Mouse (Mus musculus) hindbrain, embryonic 16.5 days (tissue): ENCODE results near the gene Col4a3. TPM values are rescaled to one million over a fixed set of nuclear protein-coding genes. Genes with fewer than 3 reads are reported as not detected.

Source experiments
- ATAC-seq: fragments of 200-750 bp; cut with Nextera tagmentation; 2 replicates; pipeline ENCODE4 v1.8.0; 2017; ENCODE audit warnings: moderate TSS enrichment, moderate library complexity
- H3K27ac ChIP-seq: fragments of 300-500 bp; sonication (generic); 2 replicates; pipeline ENCODE4 v1.5.1; 2014; ENCODE audit warnings: low read depth, mild to moderate bottlenecking, control low read depth, low read length, moderate library complexity
- H3K27me3 ChIP-seq: fragments of 300-500 bp; sonication (generic); replicated peaks from 2 replicates; pipeline ENCODE4 v1.6.1; 2014; ENCODE audit warnings: low read length; ENCODE audit not compliant: control insufficient read depth, insufficient read depth
- H3K36me3 ChIP-seq: fragments of 300-500 bp; sonication (generic); 2 replicates; pipeline ENCODE4 v1.6.1; 2014; ENCODE audit warnings: mild to moderate bottlenecking, low read length, moderate library complexity, mixed read lengths; ENCODE audit not compliant: control insufficient read depth, insufficient read depth
- H3K4me1 ChIP-seq: fragments of 300-500 bp; sonication (generic); 2 replicates; pipeline ENCODE4 v1.6.1; 2014; ENCODE audit warnings: low read depth, low read length; ENCODE audit not compliant: control insufficient read depth, insufficient read depth
- H3K4me2 ChIP-seq: fragments of 300-500 bp; sonication (generic); 2 replicates; pipeline ENCODE4 v1.6.1; 2014; ENCODE audit warnings: mild to moderate bottlenecking, low read length, control low read depth, moderate library complexity
- H3K4me3 ChIP-seq: fragments of 300-500 bp; sonication (generic); 2 replicates; pipeline ENCODE4 v1.5.1; 2014; ENCODE audit warnings: mild to moderate bottlenecking, low read length, control low read depth, moderate library complexity
- H3K9ac ChIP-seq: fragments of 300-500 bp; sonication (generic); 2 replicates; pipeline ENCODE4 v1.6.1; 2014; ENCODE audit warnings: low read depth, mild to moderate bottlenecking, control low read depth, low read length, moderate library complexity
- H3K9me3 ChIP-seq: fragments of 300-500 bp; sonication (generic); 2 replicates; pipeline ENCODE4 v1.6.1; 2014; ENCODE audit warnings: mild to moderate bottlenecking, low read length, moderate library complexity; ENCODE audit not compliant: control insufficient read depth
- WGBS: fragments of 180-500 bp; shearing (Covaris S2); extraction: QIAGEN DNeasy Blood & Tissue Kit; methylation state at CpG from one replicate; pipeline ENCODE4 v1.1.7; 2014; 5-methylcytosine and 5-hydroxymethylcytosine counted together
- polyA plus RNA-seq: library from polyadenylated mRNA; unstranded; fragments of >200 nt; fragmentation: Nextera tagmentation; extraction: Ambion mirVana; gene quantifications from 2 replicates; pipeline ENCODE4 v1.2.1, GENCODE M21; 2015

Col4a3 gene
- polyA plus RNA-seq, 1 experiment from 2014 or later = 0.46 TPM

- Histone ChIP-seq H3K27me3 (no peaks in the 10 kb centered on the region), H3K9me3 (no peaks in the 10 kb centered on the region), H3K4me1 (no peaks in the 10 kb centered on the region), H3K4me3 (no peak overlapping the region), H3K9ac (no peak overlapping the region), H3K4me2 (no peak overlapping the region), H3K36me3 (no peaks in the 10 kb centered on the region), H3K27ac (no peak overlapping the region)
- no peak for ATAC-seq
- whole genome bisulfite sequencing = 43% methylated on average over 6 of the region's 6 CpGs
Measured at GRCm38 (mm10) chr1:82687931-82688330, 101.2 kb downstream of the Col4a3 start.

DNA sequence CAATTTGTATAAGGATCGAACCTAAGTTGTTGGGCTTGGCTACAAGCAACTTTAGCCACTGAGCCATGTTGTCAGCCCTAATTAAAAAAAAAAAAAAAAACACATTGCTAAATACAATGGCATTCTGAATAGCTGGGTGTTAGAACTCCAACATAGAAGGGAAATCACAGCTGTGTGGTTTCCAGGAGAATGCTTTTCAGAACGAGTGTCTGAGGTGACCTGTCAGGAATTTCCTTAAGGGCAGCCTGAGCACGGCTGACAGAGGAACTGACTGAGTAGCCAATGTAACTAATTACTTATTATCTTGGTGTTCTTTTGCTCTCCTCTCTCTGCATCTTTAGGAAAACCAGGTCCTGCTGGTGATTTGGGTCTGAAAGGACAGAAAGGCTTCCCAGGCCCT, 109.2 kb downstream of the Col4a3 start:
- no peaks in the 10 kb centered on the region for H3K9me3 ChIP-seq
- no peak overlapping the region for H3K9ac ChIP-seq
- 42% methylated on average over 3 of the region's 3 CpGs for WGBS
- H3K27me3 ChIP-seq = no peaks in the 10 kb centered on the region
- H3K4me2 ChIP-seq = no peak overlapping the region
- H3K27ac ChIP-seq = no peak overlapping the region
- no peak for ATAC-seq
- no peaks in the 10 kb centered on the region for H3K4me1 ChIP-seq
- no peak overlapping the region for H3K4me3 ChIP-seq
- no peaks in the 10 kb centered on the region for H3K36me3 ChIP-seq

DNA sequence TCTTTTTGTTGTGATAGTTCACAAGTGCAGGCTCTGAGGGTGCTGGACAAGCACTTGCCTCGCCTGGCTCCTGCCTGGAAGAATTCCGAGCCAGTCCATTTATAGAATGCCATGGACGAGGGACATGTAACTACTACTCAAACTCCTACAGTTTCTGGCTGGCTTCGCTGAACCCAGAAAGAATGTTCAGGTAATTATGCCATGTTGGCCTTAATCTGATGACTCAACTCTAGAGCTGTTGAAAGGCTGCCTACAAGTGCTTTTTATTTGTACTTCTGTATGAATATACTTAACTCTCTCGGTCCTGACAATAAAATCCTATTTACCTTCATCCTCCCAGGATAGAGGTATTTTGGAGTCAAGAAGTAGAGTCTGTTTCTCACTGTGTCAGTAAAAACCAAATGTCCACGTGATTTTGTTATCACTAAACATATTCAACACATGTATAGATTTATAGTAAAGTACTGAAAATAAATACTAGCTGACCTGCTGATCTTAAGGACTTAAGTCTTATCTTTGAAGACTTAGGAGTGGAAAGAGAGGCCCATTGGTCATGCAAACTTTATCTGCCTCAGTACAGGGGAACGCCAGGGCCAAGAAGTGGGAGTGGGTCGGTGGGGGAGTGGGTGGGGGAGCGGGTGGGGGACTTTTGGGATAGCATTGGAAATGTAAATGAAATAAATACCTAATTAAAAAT, 131.2 kb downstream of the Col4a3 start:
- H3K36me3 ChIP-seq = no peaks in the 10 kb centered on the region
- WGBS = 83% methylated on average over 9 of the region's 9 CpGs
- no peaks in the 10 kb centered on the region for H3K4me1 ChIP-seq
- H3K27me3 ChIP-seq = peaks cover 5% of the 10 kb centered on the region
- H3K9me3 ChIP-seq = no peaks in the 10 kb centered on the region
- ATAC-seq = no peak
- H3K9ac ChIP-seq = no peak overlapping the region
- no peak overlapping the region for H3K27ac ChIP-seq
- no peak overlapping the region for H3K4me3 ChIP-seq
- H3K4me2 ChIP-seq = no peak overlapping the region

- H3K4me2 ChIP-seq = peak within 1 kb of the TSS; percentile 92
- no peaks in the 10 kb centered on the region for H3K9me3 ChIP-seq
- H3K9ac ChIP-seq = peak within 1 kb of the TSS; percentile 99
- H3K27me3 ChIP-seq = peaks cover 6% of the 10 kb centered on the region
- peak; percentile 99 for ATAC-seq
- peak within 1 kb of the TSS; percentile 90 for H3K4me3 ChIP-seq
- peaks cover 9% of the 10 kb centered on the region for H3K4me1 ChIP-seq
- peak within 1 kb of the TSS; percentile 86 for H3K27ac ChIP-seq
- peaks cover 5% of the 10 kb centered on the region for H3K36me3 ChIP-seq
- WGBS = 10% methylated on average over 38 of the region's 38 CpGs
Measured at GRCm38 (mm10) chr1:82724339-82725025, 137.8 kb downstream of the Col4a3 start, which contains the start of gene Mff. Gene Mff, plus strand, starts transcription at chr1:82724890.

GRCm38 (mm10) chr1:82725026-82725874, 138.5 kb downstream of the Col4a3 start:
- H3K9ac ChIP-seq = peak overlapping the region; percentile 99
- peak overlapping the region; percentile 92 for H3K4me2 ChIP-seq
- H3K4me3 ChIP-seq = peak overlapping the region; percentile 90
- peaks cover 9% of the 10 kb centered on the region for H3K4me1 ChIP-seq
- ATAC-seq = peak; percentile 98
- no peaks in the 10 kb centered on the region for H3K9me3 ChIP-seq
- peak overlapping the region; percentile 86 for H3K27ac ChIP-seq
- peaks cover 9% of the 10 kb centered on the region for H3K36me3 ChIP-seq
- peaks cover 6% of the 10 kb centered on the region for H3K27me3 ChIP-seq
- WGBS = 1% methylated on average over 37 of the region's 37 CpGs

DNA sequence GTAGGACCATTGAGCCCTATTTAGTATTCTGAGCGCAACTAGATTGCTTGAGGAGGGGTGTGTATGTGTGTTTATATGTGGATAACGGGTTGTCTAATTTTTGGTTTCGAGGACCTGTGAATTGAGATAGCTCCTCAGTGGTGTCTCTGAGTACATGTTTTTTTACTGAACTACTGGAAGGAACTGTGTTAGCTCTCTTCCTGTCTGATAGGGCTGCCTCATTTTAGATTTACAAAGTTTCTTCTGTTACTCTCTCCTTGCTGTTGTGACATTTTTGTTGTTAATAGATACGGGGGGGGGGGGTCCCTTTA, 139.1 kb downstream of the Col4a3 start:
- 60% methylated on average over 4 of the region's 4 CpGs for WGBS
- no peak overlapping the region for H3K27ac ChIP-seq

DNA sequence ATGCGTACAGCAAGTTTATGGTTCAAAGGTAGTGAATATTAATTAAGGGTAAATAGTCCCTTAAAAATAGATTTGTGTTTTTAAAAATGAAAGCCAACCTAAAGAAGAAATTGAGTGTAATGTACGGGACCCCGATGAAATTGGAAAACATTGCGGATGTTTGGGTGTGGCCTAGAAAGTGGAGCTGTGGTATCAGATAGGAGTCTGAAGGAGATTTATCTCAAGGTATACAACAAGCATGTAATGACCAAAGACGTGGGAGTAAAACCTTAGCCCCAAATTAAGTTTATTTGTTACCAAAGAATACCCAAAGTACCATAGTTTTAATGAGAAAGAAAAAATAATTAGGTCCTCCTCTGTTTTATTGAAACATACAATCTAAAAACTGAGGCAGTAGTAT, 139.8 kb downstream of the Col4a3 start:
- Histone ChIP-seq H3K9ac (no peak overlapping the region), H3K4me1 (peaks cover 9% of the 10 kb centered on the region), H3K36me3 (peaks cover 19% of the 10 kb centered on the region), H3K4me3 (no peak overlapping the region), H3K4me2 (no peak overlapping the region), H3K27ac (no peak overlapping the region), H3K27me3 (peaks cover 4% of the 10 kb centered on the region), H3K9me3 (no peaks in the 10 kb centered on the region)
- no peak for ATAC-seq
- 96% methylated on average over 5 of the region's 5 CpGs for WGBS

More for the DNA sequence above, 139.1 kb downstream of the Col4a3 start:
- Histone ChIP-seq H3K9me3 (no peaks in the 10 kb centered on the region), H3K4me1 (peaks cover 9% of the 10 kb centered on the region), H3K4me3 (peak overlapping the region; percentile 90), H3K36me3 (peaks cover 13% of the 10 kb centered on the region), H3K4me2 (peak overlapping the region; percentile 92), H3K9ac (peak overlapping the region; percentile 99), H3K27me3 (peaks cover 6% of the 10 kb centered on the region)
- no peak for ATAC-seq

GRCm38 (mm10) chr1:82733357-82733756, 146.6 kb downstream of the Col4a3 start:
- Histone ChIP-seq H3K9me3 (no peaks in the 10 kb centered on the region), H3K27me3 (no peaks in the 10 kb centered on the region), H3K36me3 (peaks cover 39% of the 10 kb centered on the region), H3K27ac (no peak overlapping the region), H3K4me1 (no peaks in the 10 kb centered on the region), H3K9ac (no peak overlapping the region), H3K4me3 (no peak overlapping the region), H3K4me2 (no peak overlapping the region)
- no peak for ATAC-seq
- 98% methylated on average over 1 of the region's 1 CpGs for WGBS

DNA sequence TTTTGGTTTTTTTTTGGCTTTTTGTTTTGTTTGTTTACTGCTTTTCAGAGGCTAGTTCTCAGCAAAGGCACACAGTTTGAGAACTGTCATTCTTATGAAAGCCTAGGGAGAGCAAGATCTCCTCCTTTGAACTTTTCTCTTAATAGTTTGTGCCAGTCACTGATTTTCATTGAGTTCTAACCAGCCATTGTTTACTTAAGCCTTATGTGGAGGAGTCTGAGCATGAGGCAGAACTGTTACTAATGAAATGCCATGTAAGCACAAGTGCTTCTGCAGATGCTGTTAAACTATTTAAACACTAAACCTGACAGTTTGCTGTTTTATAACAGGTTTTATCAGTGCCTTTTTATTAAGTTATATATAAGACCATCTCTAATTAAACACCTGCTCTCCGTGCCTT, 151.3 kb downstream of the Col4a3 start:
- no peak overlapping the region for H3K9ac ChIP-seq
- H3K36me3 ChIP-seq = peaks cover 13% of the 10 kb centered on the region
- H3K4me2 ChIP-seq = no peak overlapping the region
- ATAC-seq = no peak
- no peak overlapping the region for H3K4me3 ChIP-seq
- 90% methylated on average over 1 of the region's 1 CpGs for WGBS
- no peak overlapping the region for H3K27ac ChIP-seq
- no peaks in the 10 kb centered on the region for H3K4me1 ChIP-seq
- no peaks in the 10 kb centered on the region for H3K9me3 ChIP-seq
- H3K27me3 ChIP-seq = no peaks in the 10 kb centered on the region
